Comparison of ENCODE assay signal across 8 mouse cellular contexts in genomic region chr16:20213591-20214226, GRCm38 (mm10). TPM values are rescaled to one million over a fixed set of nuclear protein-coding genes. Genes with fewer than 3 reads are reported as not detected.
DNase-seq lines count a peak whose midpoint lies in the region; ATAC-seq lines count a peak whose summit lies in the region.

No protein-coding gene starts in this region.

- no peak overlapping the region for H3K4me3 ChIP-seq in forebrain, embryonic 15.5 days
- H3K4me3 ChIP-seq in forebrain, embryonic 11.5 days (ENCODE audit: low read depth, low read length), result no peak overlapping the region
- H3K4me3 ChIP-seq in neural tube, embryonic 11.5 days (ENCODE audit: low read depth, low read length), result no peak overlapping the region
- H3K4me3 ChIP-seq in neural tube, embryonic 15.5 days (replicated peaks), result no peak overlapping the region

- WGBS in forebrain, embryonic 15.5 days, result 89% methylated on average over 3 of the region's 3 CpGs
- WGBS in forebrain, embryonic 11.5 days, result 85% methylated on average over 3 of the region's 3 CpGs
- 91% methylated on average over 3 of the region's 3 CpGs for WGBS in neural tube, embryonic 11.5 days
- 90% methylated on average over 3 of the region's 3 CpGs for WGBS in neural tube, embryonic 15.5 days

- 0 out of 2 replicates have a peak, but pooled peaks have one; percentile 32 for ATAC-seq in forebrain, embryonic 15.5 days (replicated peaks)
- ATAC-seq in forebrain, embryonic 11.5 days (replicated peaks; ENCODE audit: low FRiP score), result no peak
- no peak for ATAC-seq in neural tube, embryonic 11.5 days (ENCODE audit: insufficient read depth, low FRiP score, low TSS enrichment)
- no peak for ATAC-seq in neural tube, embryonic 15.5 days (ENCODE audit: low FRiP score)
- ATAC-seq in erythroblast, adult 5-6 weeks (replicated peaks; ENCODE audit: low FRiP score, poor library complexity, severe bottlenecking), result peak; percentile 88

- no peaks in the 10 kb centered on the region for H3K9me3 ChIP-seq in forebrain, embryonic 15.5 days
- no peaks in the 10 kb centered on the region for H3K9me3 ChIP-seq in forebrain, embryonic 11.5 days (ENCODE audit: control insufficient read depth, low read length)
- H3K9me3 ChIP-seq in neural tube, embryonic 11.5 days (ENCODE audit: control insufficient read depth, low read length), result no peaks in the 10 kb centered on the region
- no peaks in the 10 kb centered on the region for H3K9me3 ChIP-seq in neural tube, embryonic 15.5 days (replicated peaks)

- no peak for DNase-seq in forebrain, embryonic 11.5 days (ENCODE audit: low spot score)
- DNase-seq in neural tube, embryonic 11.5 days (ENCODE audit: low spot score), result peak; percentile 35
- DNase-seq in c-Kit-negative CD71-positive TER-119-positive erythroid progenitor cells, embryonic 14.5 days (ENCODE audit: low read depth, low spot score), result peak; percentile 25
- peak; percentile 53 for DNase-seq in kidney, postnatal 14 days
- peak; percentile 11 to 30 for DNase-seq in natural killer cell, adult 2 months (ENCODE audit: low spot score in 2 of 2)

- no peak overlapping the region for H3K4me2 ChIP-seq in forebrain, embryonic 15.5 days (replicated peaks)
- no peak overlapping the region for H3K4me2 ChIP-seq in forebrain, embryonic 11.5 days (ENCODE audit: low read depth, low read length, severe bottlenecking)
- H3K4me2 ChIP-seq in neural tube, embryonic 11.5 days (ENCODE audit: low read depth), result no peak overlapping the region
- no peak overlapping the region for H3K4me2 ChIP-seq in neural tube, embryonic 15.5 days

- H3K27me3 ChIP-seq in forebrain, embryonic 15.5 days, result no peaks in the 10 kb centered on the region
- no peaks in the 10 kb centered on the region for H3K27me3 ChIP-seq in forebrain, embryonic 11.5 days (ENCODE audit: control insufficient read depth, insufficient read depth, low read length)
- no peaks in the 10 kb centered on the region for H3K27me3 ChIP-seq in neural tube, embryonic 11.5 days (ENCODE audit: control insufficient read depth, insufficient read depth, low read length)
- no peaks in the 10 kb centered on the region for H3K27me3 ChIP-seq in neural tube, embryonic 15.5 days (replicated peaks)

- no peak overlapping the region for H3K27ac ChIP-seq in forebrain, embryonic 15.5 days (replicated peaks)
- H3K27ac ChIP-seq in forebrain, embryonic 11.5 days (ENCODE audit: low read depth, low read length), result no peak overlapping the region
- H3K27ac ChIP-seq in neural tube, embryonic 11.5 days (ENCODE audit: low read depth, low read length), result no peak overlapping the region
- H3K27ac ChIP-seq in neural tube, embryonic 15.5 days (replicated peaks), result no peak overlapping the region

- H3K9ac ChIP-seq in forebrain, embryonic 15.5 days (replicated peaks), result no peak overlapping the region
- H3K9ac ChIP-seq in forebrain, embryonic 11.5 days (ENCODE audit: low read length), result no peak overlapping the region
- H3K9ac ChIP-seq in neural tube, embryonic 11.5 days (ENCODE audit: low read length), result no peak overlapping the region
- H3K9ac ChIP-seq in neural tube, embryonic 15.5 days (replicated peaks), result no peak overlapping the region

- H3K36me3 ChIP-seq in forebrain, embryonic 15.5 days, result peaks cover 86% of the 10 kb centered on the region
- peaks cover 25% of the 10 kb centered on the region for H3K36me3 ChIP-seq in forebrain, embryonic 11.5 days (ENCODE audit: control insufficient read depth, insufficient read depth, low read length)
- H3K36me3 ChIP-seq in neural tube, embryonic 11.5 days (ENCODE audit: control insufficient read depth, insufficient read depth, low read length), result peaks cover 13% of the 10 kb centered on the region
- peaks cover 85% of the 10 kb centered on the region for H3K36me3 ChIP-seq in neural tube, embryonic 15.5 days

- H3K4me1 ChIP-seq in forebrain, embryonic 15.5 days, result no peaks in the 10 kb centered on the region
- H3K4me1 ChIP-seq in forebrain, embryonic 11.5 days (replicated peaks; ENCODE audit: control insufficient read depth, insufficient read depth, low read length), result no peaks in the 10 kb centered on the region
- H3K4me1 ChIP-seq in neural tube, embryonic 11.5 days (ENCODE audit: control insufficient read depth, insufficient read depth, low read length), result no peaks in the 10 kb centered on the region
- no peaks in the 10 kb centered on the region for H3K4me1 ChIP-seq in neural tube, embryonic 15.5 days

RNA-seq across cellular contexts. Expression of gene Map6d1, which starts 27.4 kb away (rescaled TPM):
- 2.7 and 2.9 TPM in 2 replicates for polyA plus RNA-seq in forebrain, embryonic 15.5 days (2015; fragmentation: Nextera tagmentation; extraction: Ambion mirVana)
- polyA plus RNA-seq in forebrain, embryonic 11.5 days (2014; fragmentation: Nextera tagmentation; extraction: Ambion mirVana), result 1.3 and 2.0 TPM in 2 replicates
- polyA plus RNA-seq in neural tube, embryonic 11.5 days (2014; fragmentation: Nextera tagmentation; extraction: Ambion mirVana), result 1.8 and 2.0 TPM in 2 replicates
- polyA plus RNA-seq in neural tube, embryonic 15.5 days (2015; fragmentation: Nextera tagmentation; extraction: Ambion mirVana), result 7.9 and 9.0 TPM in 2 replicates
- not detected in 2 replicates for total RNA-seq in erythroblast, adult 5-6 weeks (2015; ENCODE audit: low replicate concordance)
- total RNA-seq in erythroblast, adult 5-6 weeks (2017; ENCODE audit: low replicate concordance), result not detected in 2 replicates

Comparison
In these comparisons a context has a peak if more than half of its experiments do, and no peak if none do; other contexts are left out.
1. ATAC-seq: peak in forebrain, embryonic 15.5 days (single experiment) and erythroblast, adult 5-6 weeks (single experiment); none in forebrain, embryonic 11.5 days (single experiment), neural tube, embryonic 11.5 days (single experiment) and neural tube, embryonic 15.5 days (single experiment).